Mouse (Mus musculus) CD4-positive, CD25-positive, alpha-beta regulatory T cell, adult 4 months (primary cell): ENCODE data around the gene Tmem171. TPM values are rescaled to one million over a fixed set of nuclear protein-coding genes. Genes with fewer than 3 reads are reported as not detected.

Experiments used
- ATAC-seq: one replicate; pipeline ENCODE4 v1.8.0; 2017
- polyA plus RNA-seq, 2 experiments: library from polyadenylated mRNA; unstranded; fragments of 100-300 nt; shearing (Covaris generic); gene quantifications; one replicate each; pipeline ENCODE4 v1.2.1; 2017

Gene Tmem171
- polyA plus RNA-seq, 2 experiments from 2014 or later = not detected

DNA sequence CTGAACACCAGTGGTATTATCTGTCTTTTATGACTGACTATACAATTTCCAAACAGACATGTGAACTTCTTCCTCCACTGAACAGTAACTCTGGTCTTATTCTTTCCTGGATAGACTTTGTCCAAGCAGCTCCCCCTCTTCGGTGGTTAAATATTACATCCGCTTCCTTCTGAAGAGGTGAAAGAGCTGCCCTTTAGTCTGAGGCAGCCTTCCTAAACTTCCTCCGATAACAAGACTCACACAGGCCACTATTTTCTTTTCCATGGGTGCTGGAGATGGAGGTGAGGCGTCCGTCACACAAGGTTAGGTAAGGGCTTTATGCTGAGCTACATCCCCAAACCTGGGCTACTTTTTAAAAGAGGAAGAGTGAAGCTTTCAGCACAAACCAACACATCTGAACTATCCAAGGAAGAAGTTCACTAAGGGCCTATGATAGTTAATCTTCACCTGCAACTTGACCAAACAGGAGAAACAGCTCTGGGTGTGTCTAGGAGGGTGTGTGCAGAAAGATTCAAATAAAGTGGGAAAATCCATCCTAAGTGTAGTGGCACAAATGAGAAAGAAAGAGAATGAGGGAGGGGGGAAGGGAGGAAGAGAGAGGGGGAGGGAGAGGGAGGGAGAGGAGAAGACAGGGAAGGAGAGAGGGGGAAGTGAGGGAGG, 56.0 kb downstream of the Tmem171 start:
- ATAC-seq = no peak

DNA sequence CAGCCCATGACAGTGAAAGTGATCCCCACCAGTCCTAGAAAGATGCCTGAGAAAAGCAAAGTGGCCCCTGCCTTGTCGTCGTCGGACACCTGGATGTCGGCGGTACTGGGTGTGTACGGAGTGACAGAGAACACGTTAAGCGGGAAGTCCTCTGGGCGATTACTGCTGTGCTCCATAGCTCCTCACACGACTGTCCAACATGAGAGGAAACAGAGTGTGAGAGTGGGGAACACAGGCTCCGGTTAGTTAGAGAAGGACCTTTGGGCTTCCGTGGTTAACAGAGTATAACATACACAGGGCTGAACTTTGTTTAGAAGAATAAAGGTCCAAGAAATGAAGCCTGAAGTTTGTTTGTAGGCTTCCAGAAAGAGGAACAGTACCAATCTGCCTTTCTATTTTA, 57.5 kb downstream of the Tmem171 start, which contains the start of gene Tmem174:
Tmem174 (minus strand) TSS at position 266 of the 400 bp plus-strand sequence.
- ATAC-seq = no peak

GRCm38 (mm10) chr13:98636571-98636970, 58.1 kb downstream of the Tmem171 start:
- no peak for ATAC-seq

Other genes with a start within 250 kb of the Tmem171 start
- gene Gm10320, start 202.8 kb downstream of the Tmem171 start, polyA plus RNA-seq = 1 to 10 TPM in 1 of 2 experiments, not detected in 1; 3.3 TPM
- gene Tmem174, start 57.4 kb downstream of the Tmem171 start, polyA plus RNA-seq = not detected
- gene Fcho2, start 120.6 kb upstream of the Tmem171 start, polyA plus RNA-seq = 10 to 100 TPM; 40.5 to 46.8 TPM
- gene Tnpo1, start 231.6 kb upstream of the Tmem171 start, polyA plus RNA-seq = 10 to 100 TPM; 23.1 to 39.0 TPM